29 mouse cellular contexts compared by ENCODE assay signal in the genomic region with DNA sequence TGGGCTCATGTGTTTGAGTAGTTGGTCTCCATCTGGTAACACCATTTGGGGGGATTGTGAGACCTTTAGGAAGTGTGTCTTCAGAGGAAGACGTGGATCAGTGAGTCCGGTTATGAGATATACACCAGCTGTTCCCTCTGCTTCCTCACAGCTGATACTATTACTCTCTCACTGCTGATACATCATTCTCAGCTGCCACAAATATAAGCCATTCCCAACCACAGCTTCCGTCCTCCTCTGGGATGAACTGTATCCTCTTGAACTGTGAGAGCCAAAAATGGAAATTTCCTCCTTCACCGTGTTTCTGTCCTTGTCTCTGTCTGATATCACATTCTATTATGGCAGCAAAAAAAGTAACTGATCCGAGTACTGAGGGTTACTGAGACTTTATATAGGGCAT. TPM values are rescaled to one million over a fixed set of nuclear protein-coding genes. Genes with fewer than 3 reads are reported as not detected.
DNase-seq lines count a peak whose midpoint lies in the region; ATAC-seq and TF ChIP-seq lines count a peak whose summit lies in the region.
"Had no signal": no experiment of that assay in that cellular context is flagged by ENCODE, and none has a peak within 500 bp of the region (broad histone marks: within the 10 kb centered on the region; RNA-seq: fewer than 3 reads in every experiment).

No protein-coding gene starts in this region.

- H3K79me2 ChIP-seq in C2C12 (ENCODE audit: control insufficient read depth, insufficient read depth): no peaks in the 10 kb centered on the region

- H3K4me3 ChIP-seq in forebrain, embryonic 11.5 days (ENCODE audit: low read depth, low read length): no peak overlapping the region
- no peak overlapping the region for H3K4me3 ChIP-seq in forebrain, embryonic 14.5 days (ENCODE audit: low read depth, low read length)
- H3K4me3 ChIP-seq in lung, embryonic 14.5 days (ENCODE audit: low read depth, low read length): no peak overlapping the region
- H3K4me3 ChIP-seq in lung, postnatal 0 days (ENCODE audit: low read depth, low read length): no peak overlapping the region
- H3K4me3 ChIP-seq in C2C12 (ENCODE audit: insufficient read depth, poor library complexity, severe bottlenecking): no peak overlapping the region
- H3K4me3 ChIP-seq: embryonic facial prominence, embryonic 10.5 days; embryonic facial prominence, embryonic 13.5 days; erythroblast, embryonic 14.5 days; forebrain, embryonic 13.5 days; hindbrain, embryonic 10.5 days; hindbrain, embryonic 13.5 days had no signal

- no peaks in the 10 kb centered on the region for H3K79me3 ChIP-seq in C2C12 (ENCODE audit: low read depth)

- ATAC-seq in forebrain, embryonic 11.5 days (replicated peaks; ENCODE audit: low FRiP score): no peak
- ATAC-seq in forebrain, embryonic 14.5 days: no peak
- ATAC-seq in lung, embryonic 14.5 days (ENCODE audit: insufficient read depth): no peak
- ATAC-seq in lung, postnatal 0 days: no peak
- ATAC-seq: forebrain, embryonic 13.5 days; forebrain, postnatal 0 days; hindbrain, embryonic 16.5 days; Patski had no signal

- no peaks in the 10 kb centered on the region for H3K36me3 ChIP-seq in forebrain, embryonic 11.5 days (ENCODE audit: control insufficient read depth, insufficient read depth, low read length)
- H3K36me3 ChIP-seq in forebrain, embryonic 14.5 days (ENCODE audit: control insufficient read depth, insufficient read depth, low read length): no peaks in the 10 kb centered on the region
- no peaks in the 10 kb centered on the region for H3K36me3 ChIP-seq in lung, embryonic 14.5 days (ENCODE audit: insufficient read depth)
- no peaks in the 10 kb centered on the region for H3K36me3 ChIP-seq in lung, postnatal 0 days (ENCODE audit: insufficient read depth, low read length)
- no peaks in the 10 kb centered on the region for H3K36me3 ChIP-seq in C2C12 (ENCODE audit: control insufficient read depth, insufficient read depth)
- H3K36me3 ChIP-seq: embryonic facial prominence, embryonic 10.5 days; embryonic facial prominence, embryonic 13.5 days; G1E; hindbrain, embryonic 10.5 days; hindbrain, embryonic 13.5 days had no signal

- no peak overlapping the region for H3K9ac ChIP-seq in forebrain, embryonic 11.5 days (ENCODE audit: low read length)
- no peak overlapping the region for H3K9ac ChIP-seq in forebrain, embryonic 14.5 days (ENCODE audit: low read length)
- no peak overlapping the region for H3K9ac ChIP-seq in lung, embryonic 14.5 days
- H3K9ac ChIP-seq in lung, postnatal 0 days (replicated peaks; ENCODE audit: low read depth): no peak overlapping the region
- H3K9ac ChIP-seq: embryonic facial prominence, embryonic 13.5 days; forebrain, embryonic 13.5 days; forebrain, postnatal 0 days; hindbrain, embryonic 13.5 days had no signal

- H3K27me3 ChIP-seq in forebrain, embryonic 11.5 days (ENCODE audit: control insufficient read depth, insufficient read depth, low read length): no peaks in the 10 kb centered on the region
- no peaks in the 10 kb centered on the region for H3K27me3 ChIP-seq in forebrain, embryonic 14.5 days (replicated peaks; ENCODE audit: control insufficient read depth, insufficient read depth, low read length)
- no peaks in the 10 kb centered on the region for H3K27me3 ChIP-seq in lung, embryonic 14.5 days (ENCODE audit: insufficient read depth, low read length)
- H3K27me3 ChIP-seq in lung, postnatal 0 days (replicated peaks; ENCODE audit: insufficient read depth, low read length): no peaks in the 10 kb centered on the region
- no peaks in the 10 kb centered on the region for H3K27me3 ChIP-seq in C2C12 (ENCODE audit: control insufficient read depth, insufficient read depth, insufficient read length)
- H3K27me3 ChIP-seq: CH12.LX; embryonic facial prominence, embryonic 13.5 days; forebrain, embryonic 13.5 days; hindbrain, embryonic 13.5 days; Patski had no signal

- H3K27ac ChIP-seq in forebrain, embryonic 11.5 days (ENCODE audit: low read depth, low read length): no peak overlapping the region
- H3K27ac ChIP-seq in forebrain, embryonic 14.5 days (ENCODE audit: low read depth, low read length): no peak overlapping the region
- H3K27ac ChIP-seq in lung, embryonic 14.5 days (ENCODE audit: low read depth): no peak overlapping the region
- no peak overlapping the region for H3K27ac ChIP-seq in lung, postnatal 0 days (ENCODE audit: low read length)
- H3K27ac ChIP-seq: embryonic facial prominence, embryonic 10.5 days; embryonic facial prominence, embryonic 13.5 days; forebrain, embryonic 13.5 days; hindbrain, embryonic 10.5 days; hindbrain, embryonic 13.5 days had no signal

- no peaks in the 10 kb centered on the region for H3K9me3 ChIP-seq in forebrain, embryonic 11.5 days (ENCODE audit: control insufficient read depth, low read length)
- no peaks in the 10 kb centered on the region for H3K9me3 ChIP-seq in forebrain, embryonic 14.5 days (replicated peaks; ENCODE audit: control insufficient read depth, low read length)
- H3K9me3 ChIP-seq in lung, embryonic 14.5 days (ENCODE audit: low read depth, low read length): no peaks in the 10 kb centered on the region
- no peaks in the 10 kb centered on the region for H3K9me3 ChIP-seq in lung, postnatal 0 days (ENCODE audit: low read length)
- H3K9me3 ChIP-seq: embryonic facial prominence, embryonic 10.5 days; embryonic facial prominence, embryonic 13.5 days; forebrain, embryonic 13.5 days; G1E; hindbrain, embryonic 10.5 days; hindbrain, embryonic 13.5 days had no signal

- no peak overlapping the region for H3ac ChIP-seq in C2C12 (ENCODE audit: control insufficient read depth, insufficient read length, low read depth)

- TF ChIP-seq EP300 in lung, postnatal 0 days (IDR thresholded peaks at IDR 0.05): no peak

- no peaks in the 10 kb centered on the region for H3K4me1 ChIP-seq in forebrain, embryonic 11.5 days (replicated peaks; ENCODE audit: control insufficient read depth, insufficient read depth, low read length)
- H3K4me1 ChIP-seq in forebrain, embryonic 14.5 days (ENCODE audit: control insufficient read depth, insufficient read depth, low read length): no peaks in the 10 kb centered on the region
- H3K4me1 ChIP-seq in lung, embryonic 14.5 days (ENCODE audit: insufficient read depth): no peaks in the 10 kb centered on the region
- no peaks in the 10 kb centered on the region; the same call in 1 of the 2 replicates for H3K4me1 ChIP-seq in lung, postnatal 0 days (ENCODE audit: insufficient read depth, low read depth, low read length)

- no peak for TF ChIP-seq CTCF in lung, embryonic 14.5 days (IDR thresholded peaks at IDR 0.05; ENCODE audit: low read depth)
- no peak for TF ChIP-seq CTCF in lung, postnatal 0 days (IDR thresholded peaks at IDR 0.05)
- no peak for TF ChIP-seq CTCF in C2C12 (IDR thresholded peaks at IDR 0.05; ENCODE audit: control insufficient read depth, insufficient read depth, insufficient read length)

- WGBS in forebrain, embryonic 11.5 days: 86% methylated on average over 5 of the region's 5 CpGs
- WGBS in forebrain, embryonic 14.5 days: 86% methylated on average over 5 of the region's 5 CpGs
- 28% methylated on average over 5 of the region's 5 CpGs for WGBS in lung, embryonic 14.5 days
- WGBS in lung, postnatal 0 days: 54% methylated on average over 5 of the region's 5 CpGs

- no peak overlapping the region for H3K4me2 ChIP-seq in forebrain, embryonic 11.5 days (ENCODE audit: low read depth, low read length, severe bottlenecking)
- H3K4me2 ChIP-seq in forebrain, embryonic 14.5 days (ENCODE audit: low read length): no peak overlapping the region
- no peak overlapping the region for H3K4me2 ChIP-seq in lung, embryonic 14.5 days
- no peak overlapping the region for H3K4me2 ChIP-seq in lung, postnatal 0 days (replicated peaks; ENCODE audit: low read depth, low read length)
- H3K4me2 ChIP-seq: embryonic facial prominence, embryonic 13.5 days; forebrain, embryonic 13.5 days; heart, embryonic 11.5 days; hindbrain, embryonic 13.5 days had no signal

- DNase-seq in forebrain, embryonic 11.5 days (ENCODE audit: low spot score): peak; percentile 10
- no peak for DNase-seq in forebrain, embryonic 14.5 days (ENCODE audit: low spot score)
- DNase-seq in lung, embryonic 14.5 days: peak; percentile 43
- no peak for DNase-seq in lung, postnatal 0 days (ENCODE audit: low spot score)
- DNase-seq in skeletal muscle tissue, adult 2 months (ENCODE audit: low read depth, low spot score): peak; percentile 40
- no peak for DNase-seq in neural tube, embryonic 10.5 days (ENCODE audit: extremely low spot score, low spot score)
- DNase-seq: adrenal gland, postnatal 10 days; adrenal gland, postnatal 36 days; cerebellum, adult 11 months; cerebellum, adult 2 months; cerebellum, postnatal 10 days; cerebellum, postnatal 36 days; embryo, embryonic 11 days; forebrain, postnatal 0 days; gastrocnemius, postnatal 10 days; gastrocnemius, postnatal 36 days; heart, postnatal 36 days had no signal

TF ChIP-seq in C2C12, 6 proteins besides CTCF, POLR2A, EP300 and RAD21:
- TF ChIP-seq MYOD1 (IDR thresholded peaks at IDR 0.05; ENCODE audit: control insufficient read depth, insufficient read length, low read depth): peak; percentile 81
- TF ChIP-seq CEBPB (IDR thresholded peaks at IDR 0.05; ENCODE audit: low read depth): no peak

RNA-seq across cellular contexts. Expression of a gene that starts 28.9 kb away (rescaled TPM):
- 7.3 and 9.5 TPM in 2 replicates for polyA plus RNA-seq in forebrain, embryonic 11.5 days (2014; fragmentation: Nextera tagmentation; extraction: Ambion mirVana)
- 16.9 and 21.0 TPM in 2 replicates for polyA plus RNA-seq in forebrain, embryonic 14.5 days (2014; fragmentation: Nextera tagmentation; extraction: Ambion mirVana)
- 5.1 and 5.6 TPM in 2 replicates for polyA plus RNA-seq in lung, embryonic 14.5 days (2014; fragmentation: Nextera tagmentation; extraction: Ambion mirVana)
- polyA plus RNA-seq in lung, postnatal 0 days (2015; fragmentation: Nextera tagmentation; extraction: Ambion mirVana): 3.1 and 3.9 TPM in 2 replicates
- 0.23 TPM for polyA plus RNA-seq in C2C12 (2012; fragmentation: generic; extraction: Trizol)
- polyA plus RNA-seq: G1E had no signal

Comparison
In these comparisons a context has a peak if more than half of its experiments do, and no peak if none do; other contexts are left out.
1. DNase-seq: peak in forebrain, embryonic 11.5 days (single experiment), lung, embryonic 14.5 days (single experiment) and skeletal muscle tissue, adult 2 months (single experiment); none in forebrain, embryonic 14.5 days (single experiment), lung, postnatal 0 days (single experiment) and neural tube, embryonic 10.5 days (single experiment).